Mouse (Mus musculus) intestine, embryonic 16.5 days (tissue): Measurements from ENCODE around the gene Klf12. TPM values are rescaled to one million over a fixed set of nuclear protein-coding genes. Genes with fewer than 3 reads are reported as not detected.

ENCODE experiments used
- ATAC-seq: fragments of 200-750 bp; cut with Nextera tagmentation; 2 replicates; pipeline ENCODE4 v1.8.0; 2017; ENCODE audit warnings: moderate TSS enrichment, moderate library complexity
- H3K27ac ChIP-seq: fragments of 300-500 bp; sonication (generic); 2 replicates; pipeline ENCODE4 v1.5.1; 2014; ENCODE audit warnings: mild to moderate bottlenecking, low read length
- H3K27me3 ChIP-seq: fragments of 300-500 bp; sonication (generic); replicated peaks from 2 replicates; pipeline ENCODE4 v1.6.1; 2014; ENCODE audit warnings: low read length, control low read depth, mixed read lengths; ENCODE audit not compliant: control insufficient read depth, insufficient read depth
- H3K36me3 ChIP-seq: fragments of 300-500 bp; sonication (generic); 2 replicates; pipeline ENCODE4 v1.6.1; 2014; ENCODE audit warnings: low read length, control low read depth; ENCODE audit not compliant: control insufficient read depth, insufficient read depth
- H3K4me1 ChIP-seq: fragments of 300-500 bp; sonication (generic); 2 replicates; pipeline ENCODE4 v1.6.1; 2014; ENCODE audit warnings: low read length, control low read depth, mixed read lengths; ENCODE audit not compliant: control insufficient read depth, insufficient read depth
- H3K4me2 ChIP-seq: fragments of 300-500 bp; sonication (generic); 2 replicates; pipeline ENCODE4 v1.6.1; 2014; ENCODE audit warnings: low read depth, low read length, control low read depth
- H3K4me3 ChIP-seq: fragments of 300-500 bp; sonication (generic); 2 replicates; pipeline ENCODE4 v1.5.1; 2014; ENCODE audit warnings: mild to moderate bottlenecking, low read length
- H3K9ac ChIP-seq: fragments of 300-500 bp; sonication (generic); 2 replicates; pipeline ENCODE4 v1.6.1; 2014; ENCODE audit warnings: low read depth, low read length
- H3K9me3 ChIP-seq: fragments of 300-500 bp; sonication (generic); 2 replicates; pipeline ENCODE4 v1.6.1; 2016; ENCODE audit warnings: low read length, control low read depth; ENCODE audit not compliant: control insufficient read depth
- WGBS: fragments of 180-500 bp; shearing (Covaris S2); extraction: QIAGEN DNeasy Blood & Tissue Kit; methylation state at CpG from one replicate; pipeline ENCODE4 v1.1.7; 2014; 5-methylcytosine and 5-hydroxymethylcytosine counted together
- polyA plus RNA-seq: library from polyadenylated mRNA; unstranded; fragments of >200 nt; fragmentation: Nextera tagmentation; extraction: Ambion mirVana; gene quantifications from 2 replicates; pipeline ENCODE4 v1.2.1, GENCODE M21; 2015

Gene Klf12
- polyA plus RNA-seq, 1 experiment from 2014 or later: 8.6 TPM

GRCm38 (mm10) chr14:99960500-99961229, 323.8 kb downstream of the Klf12 start:
- no peaks in the 10 kb centered on the region for H3K36me3 ChIP-seq
- no peak overlapping the region for H3K27ac ChIP-seq
- H3K9me3 ChIP-seq: no peaks in the 10 kb centered on the region
- ATAC-seq: no peak; the same call in 1 of the 2 replicates
- no peak overlapping the region for H3K4me2 ChIP-seq
- no peak overlapping the region for H3K9ac ChIP-seq
- no peaks in the 10 kb centered on the region for H3K27me3 ChIP-seq
- 71% methylated on average over 10 of the region's 10 CpGs for WGBS
- no peak overlapping the region for H3K4me3 ChIP-seq
- no peaks in the 10 kb centered on the region for H3K4me1 ChIP-seq

- Histone ChIP-seq H3K9ac (no peak overlapping the region), H3K9me3 (no peaks in the 10 kb centered on the region), H3K4me2 (no peak overlapping the region), H3K4me3 (no peak overlapping the region), H3K27me3 (no peaks in the 10 kb centered on the region), H3K36me3 (no peaks in the 10 kb centered on the region), H3K27ac (no peak overlapping the region), H3K4me1 (no peaks in the 10 kb centered on the region)
- 89% methylated on average over 4 of the region's 4 CpGs for WGBS
- ATAC-seq: no peak
Measured at GRCm38 (mm10) chr14:99955133-99955532, 329.3 kb downstream of the Klf12 start.

- Histone ChIP-seq H3K4me3 (no peak overlapping the region), H3K27ac (peak overlapping the region; percentile 64; the same call in 1 of the 2 replicates), H3K4me2 (no peak overlapping the region), H3K4me1 (peaks cover 14% of the 10 kb centered on the region), H3K27me3 (no peaks in the 10 kb centered on the region), H3K36me3 (no peaks in the 10 kb centered on the region), H3K9me3 (no peaks in the 10 kb centered on the region), H3K9ac (no peak overlapping the region)
- ATAC-seq: peak; percentile 61
- WGBS: 70% methylated on average over 17 of the region's 17 CpGs
Measured at GRCm38 (mm10) chr14:99944221-99945108, 340.0 kb downstream of the Klf12 start.

GRCm38 (mm10) chr14:99943156-99943555, 341.3 kb downstream of the Klf12 start:
- H3K36me3 ChIP-seq: no peaks in the 10 kb centered on the region
- H3K9ac ChIP-seq: no peak overlapping the region
- 11% methylated on average over 8 of the region's 8 CpGs for WGBS
- no peaks in the 10 kb centered on the region for H3K27me3 ChIP-seq
- H3K4me2 ChIP-seq: peak overlapping the region; percentile 4; the same call in 1 of the 2 replicates
- peak; percentile 90 for ATAC-seq
- no peaks in the 10 kb centered on the region for H3K9me3 ChIP-seq
- no peak overlapping the region for H3K4me3 ChIP-seq
- H3K27ac ChIP-seq: peak overlapping the region; percentile 68
- H3K4me1 ChIP-seq: peaks cover 14% of the 10 kb centered on the region

- H3K4me3 ChIP-seq: no peak overlapping the region
- no peaks in the 10 kb centered on the region for H3K36me3 ChIP-seq
- WGBS: 54% methylated on average over 5 of the region's 5 CpGs
- no peak overlapping the region for H3K4me2 ChIP-seq
- no peaks in the 10 kb centered on the region for H3K9me3 ChIP-seq
- H3K27me3 ChIP-seq: no peaks in the 10 kb centered on the region
- H3K27ac ChIP-seq: peak overlapping the region; percentile 29
- H3K9ac ChIP-seq: no peak overlapping the region
- peak; percentile 98 for ATAC-seq
- 0 out of 2 replicates have a peak, but pooled peaks cover 4% of the 10 kb centered on the region for H3K4me1 ChIP-seq
Measured at GRCm38 (mm10) chr14:99933456-99933855, 351.0 kb downstream of the Klf12 start.

- whole genome bisulfite sequencing: 6% methylated on average over 4 of the region's 4 CpGs
- H3K36me3 ChIP-seq: no peaks in the 10 kb centered on the region
- ATAC-seq: no peak
- no peak overlapping the region for H3K27ac ChIP-seq
- H3K9ac ChIP-seq: no peak overlapping the region
- no peak overlapping the region for H3K4me2 ChIP-seq
- no peak overlapping the region for H3K4me3 ChIP-seq
- H3K9me3 ChIP-seq: no peaks in the 10 kb centered on the region
- no peaks in the 10 kb centered on the region for H3K27me3 ChIP-seq
- 0 out of 2 replicates have a peak, but pooled peaks cover 4% of the 10 kb centered on the region for H3K4me1 ChIP-seq
Measured at GRCm38 (mm10) chr14:99931879-99932278, 352.6 kb downstream of the Klf12 start.

GRCm38 (mm10) chr14:99911912-99912311, 372.6 kb downstream of the Klf12 start:
- Histone ChIP-seq H3K4me2 (no peak overlapping the region), H3K9ac (no peak overlapping the region), H3K4me1 (no peaks in the 10 kb centered on the region), H3K27me3 (no peaks in the 10 kb centered on the region), H3K9me3 (no peaks in the 10 kb centered on the region), H3K27ac (no peak overlapping the region), H3K36me3 (no peaks in the 10 kb centered on the region), H3K4me3 (no peak overlapping the region)
- peak; percentile 52 for ATAC-seq
- WGBS: 37% methylated on average over 3 of the region's 3 CpGs

GRCm38 (mm10) chr14:99910876-99911275, 373.6 kb downstream of the Klf12 start:
- Histone ChIP-seq H3K4me2 (no peak overlapping the region), H3K27ac (no peak overlapping the region), H3K4me3 (no peak overlapping the region), H3K36me3 (no peaks in the 10 kb centered on the region), H3K27me3 (no peaks in the 10 kb centered on the region), H3K9ac (no peak overlapping the region), H3K9me3 (no peaks in the 10 kb centered on the region), H3K4me1 (no peaks in the 10 kb centered on the region)
- 74% methylated on average over 3 of the region's 5 CpGs for WGBS
- no peak for ATAC-seq

- no peak overlapping the region for H3K27ac ChIP-seq
- no peak for ATAC-seq
Measured at GRCm38 (mm10) chr14:99900902-99901301, 383.6 kb downstream of the Klf12 start.

More at GRCm38 (mm10) chr14:99900902-99901301, 383.6 kb downstream of the Klf12 start:
- Histone ChIP-seq H3K4me3 (no peak overlapping the region), H3K9me3 (no peaks in the 10 kb centered on the region), H3K36me3 (no peaks in the 10 kb centered on the region), H3K4me1 (peaks cover 4% of the 10 kb centered on the region), H3K9ac (no peak overlapping the region), H3K27me3 (no peaks in the 10 kb centered on the region), H3K4me2 (no peak overlapping the region)
- WGBS: 90% methylated on average over 3 of the region's 3 CpGs
